Mouse (Mus musculus) heart, embryonic 13.5 days (tissue): ENCODE measurements around the gene Nme1. TPM values are rescaled to one million over a fixed set of nuclear protein-coding genes. Genes with fewer than 3 reads are reported as not detected.
A peak's percentile ranks its signal among the peaks of the same experiment; 100 is the strongest.

Experiments
- ATAC-seq: fragments of 200-750 bp; cut with Nextera tagmentation; 2 replicates; pipeline ENCODE4 v1.8.0; 2017; ENCODE audit warnings: moderate TSS enrichment; ENCODE audit not compliant: insufficient number of reproducible peaks, low FRiP score, low TSS enrichment; ENCODE audit errors: extremely low read depth
- H3K27ac ChIP-seq: fragments of 300-500 bp; sonication (generic); replicated peaks from 2 replicates; pipeline ENCODE4 v1.5.1; 2015; ENCODE audit warnings: moderate library complexity, mild to moderate bottlenecking, inconsistent platforms
- H3K27me3 ChIP-seq: fragments of 300-500 bp; sonication (generic); replicated peaks from 2 replicates; pipeline ENCODE4 v1.6.1; 2015; ENCODE audit warnings: mild to moderate bottlenecking, inconsistent platforms
- H3K36me3 ChIP-seq: fragments of 300-500 bp; sonication (generic); 2 replicates; pipeline ENCODE4 v1.6.1; 2015; ENCODE audit warnings: mild to moderate bottlenecking, inconsistent platforms
- H3K4me1 ChIP-seq: fragments of 300-500 bp; sonication (generic); 2 replicates; pipeline ENCODE4 v1.6.1; 2015; ENCODE audit warnings: inconsistent platforms
- H3K4me2 ChIP-seq: fragments of 300-500 bp; sonication (generic); 2 replicates; pipeline ENCODE4 v1.6.1; 2015; ENCODE audit warnings: inconsistent platforms, mild to moderate bottlenecking, moderate library complexity
- H3K4me3 ChIP-seq: fragments of 300-500 bp; sonication (generic); 2 replicates; pipeline ENCODE4 v1.5.1; 2015; ENCODE audit warnings: moderate library complexity, mild to moderate bottlenecking, inconsistent platforms
- H3K9ac ChIP-seq: fragments of 300-500 bp; sonication (generic); 2 replicates; pipeline ENCODE4 v1.6.1; 2015; ENCODE audit warnings: inconsistent platforms, mild to moderate bottlenecking, moderate library complexity
- H3K9me3 ChIP-seq: fragments of 300-500 bp; sonication (generic); 2 replicates; pipeline ENCODE4 v1.6.1; 2016; ENCODE audit warnings: inconsistent platforms
- WGBS: fragments of 180-500 bp; shearing (Covaris S2); methylation state at CpG from one replicate; pipeline ENCODE4 v1.1.7; 2015; ENCODE audit warnings: mixed read lengths; 5-methylcytosine and 5-hydroxymethylcytosine counted together
- polyA plus RNA-seq: library from polyadenylated mRNA; unstranded; fragments of >200 nt; fragmentation: Nextera tagmentation; extraction: Ambion mirVana; gene quantifications from 2 replicates; pipeline ENCODE4 v1.2.1, GENCODE M21; 2015

The Nme1 gene
- polyA plus RNA-seq = 112 and 120 TPM in 2 replicates

DNA sequence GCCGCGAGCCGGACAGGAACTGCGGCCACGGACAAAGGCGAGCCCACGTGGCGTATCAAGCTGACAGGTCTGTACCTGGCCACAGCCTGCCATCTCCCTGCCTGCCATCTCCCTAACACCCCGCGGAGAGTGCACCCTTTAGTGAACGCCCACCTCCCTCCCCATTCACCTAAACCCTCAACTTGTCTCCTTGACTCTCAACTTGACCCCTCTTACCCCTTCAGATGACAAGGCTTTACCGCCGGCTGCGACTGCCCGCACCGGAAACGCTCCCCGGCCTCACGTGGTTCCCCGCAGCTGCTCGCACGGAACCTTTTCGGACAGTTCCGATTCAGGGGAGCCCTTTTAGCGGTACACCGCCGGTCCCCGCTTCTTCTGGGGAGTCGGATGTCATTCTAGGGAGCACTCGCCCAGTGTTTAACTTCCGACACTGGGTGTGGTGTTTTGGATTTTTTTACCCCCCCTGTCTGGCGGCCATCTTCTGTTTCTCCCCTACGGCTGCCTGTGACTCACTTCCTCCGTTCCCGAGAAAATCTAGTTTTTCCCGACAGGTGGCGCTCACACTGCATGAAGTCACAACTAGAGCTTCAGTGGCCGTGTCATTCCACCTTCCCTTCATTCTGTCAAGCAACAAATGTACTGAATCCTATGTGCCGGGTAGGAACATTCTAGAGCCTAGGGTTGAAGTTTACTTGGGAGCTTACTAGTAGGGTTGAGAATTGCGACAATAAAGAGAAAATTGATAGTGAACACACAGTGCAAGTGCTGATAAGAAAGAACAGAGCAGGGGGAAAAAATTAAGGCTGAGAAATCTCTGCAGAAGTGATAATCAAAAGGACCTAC, at the start of gene Nme1, which contains the start of gene Gm20390:
Gene Nme1, minus strand, starts transcription at position 517 of the 843 bp plus-strand sequence.
Gene Gm20390, minus strand, starts transcription at position 289 of the 843 bp plus-strand sequence.
- ATAC-seq = peak; percentile 89
- WGBS = under 1% methylated on average over 40 of the region's 40 CpGs
- Histone ChIP-seq H3K27ac (peak within 1 kb of the TSS; percentile 80), H3K4me3 (peak within 1 kb of the TSS; percentile 72), H3K9ac (peak within 1 kb of the TSS; percentile 83), H3K4me2 (peak within 1 kb of the TSS; percentile 89), H3K9me3 (no peaks in the 10 kb centered on the region), H3K27me3 (no peaks in the 10 kb centered on the region), H3K4me1 (peaks cover 21% of the 10 kb centered on the region), H3K36me3 (peaks cover 31% of the 10 kb centered on the region)

- 90% methylated on average over 2 of the region's 2 CpGs for WGBS
Observed at GRCm38 (mm10) chr11:94003346-94003745, 35.0 kb upstream of the Nme1 start.

DNA sequence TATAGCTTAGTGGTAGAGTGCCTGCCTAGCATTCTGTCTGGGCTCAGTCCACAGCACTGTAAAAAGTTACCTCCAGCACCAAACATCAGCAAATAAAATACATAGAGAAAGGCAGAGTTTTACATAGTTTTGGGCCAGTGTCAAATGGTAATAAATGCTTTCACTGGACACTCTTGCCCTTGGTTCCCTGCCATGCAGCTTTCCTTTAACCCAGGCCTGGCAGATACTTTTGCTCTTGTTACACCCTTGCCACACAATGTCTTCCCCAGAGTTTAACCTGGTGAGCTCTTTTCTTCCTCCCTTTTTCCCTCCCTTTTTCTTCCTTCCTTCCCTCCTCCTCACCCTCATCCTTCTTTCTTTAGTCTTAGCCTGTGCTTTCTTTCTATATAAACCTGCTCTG, 31.0 kb upstream of the Nme1 start:
- Histone ChIP-seq H3K9me3 (no peaks in the 10 kb centered on the region), H3K4me3 (no peak overlapping the region), H3K27me3 (no peaks in the 10 kb centered on the region), H3K27ac (no peak overlapping the region), H3K4me2 (no peak overlapping the region), H3K36me3 (peaks cover 8% of the 10 kb centered on the region; the same call in 1 of the 2 replicates), H3K4me1 (peaks cover 35% of the 10 kb centered on the region), H3K9ac (no peak overlapping the region)
- no peak for ATAC-seq

More at GRCm38 (mm10) chr11:94003346-94003745, 35.0 kb upstream of the Nme1 start:
- H3K27ac ChIP-seq = no peak overlapping the region
- no peak for ATAC-seq
- no peak overlapping the region for H3K4me2 ChIP-seq
- H3K4me3 ChIP-seq = no peak overlapping the region
- H3K9ac ChIP-seq = no peak overlapping the region
- H3K9me3 ChIP-seq = no peaks in the 10 kb centered on the region
- peaks cover 8% of the 10 kb centered on the region; the same call in 1 of the 2 replicates for H3K36me3 ChIP-seq
- peaks cover 13% of the 10 kb centered on the region for H3K4me1 ChIP-seq
- H3K27me3 ChIP-seq = no peaks in the 10 kb centered on the region

DNA sequence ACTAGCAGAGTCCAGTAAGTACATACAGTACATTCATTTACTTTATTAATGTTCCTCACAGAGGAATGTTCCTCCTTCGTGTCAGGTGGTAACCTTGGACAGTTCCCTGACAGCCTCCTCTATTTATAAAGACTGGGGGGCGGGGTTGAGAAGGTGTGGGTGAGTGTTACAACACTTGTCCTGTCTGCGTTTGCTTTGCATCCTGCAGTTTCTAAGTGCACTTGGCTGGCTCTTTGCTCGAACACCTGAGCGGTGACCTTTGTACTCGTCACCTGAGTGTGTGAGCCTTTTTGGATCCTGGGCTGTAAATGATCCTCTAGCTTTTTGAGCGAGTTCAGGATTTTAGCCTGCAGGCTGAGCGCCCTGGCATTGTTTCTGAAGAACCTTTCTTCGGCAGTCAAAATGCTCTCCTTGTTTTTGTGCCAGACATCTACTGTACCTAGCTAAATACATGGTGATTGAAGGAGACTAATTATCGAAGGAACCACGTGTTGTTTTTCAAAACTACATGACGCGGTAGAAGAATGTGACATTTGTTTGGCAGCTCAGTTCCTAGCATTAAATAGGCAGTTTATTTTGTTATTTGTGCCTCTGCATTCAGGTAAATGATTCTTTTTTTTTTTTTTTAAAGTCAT, 28.9 kb upstream of the Nme1 start:
- H3K9ac ChIP-seq = peak overlapping the region; percentile 96
- H3K36me3 ChIP-seq = 0 out of 2 replicates have a peak, but pooled peaks cover 3% of the 10 kb centered on the region
- WGBS = 30% methylated on average over 13 of the region's 13 CpGs

DNA sequence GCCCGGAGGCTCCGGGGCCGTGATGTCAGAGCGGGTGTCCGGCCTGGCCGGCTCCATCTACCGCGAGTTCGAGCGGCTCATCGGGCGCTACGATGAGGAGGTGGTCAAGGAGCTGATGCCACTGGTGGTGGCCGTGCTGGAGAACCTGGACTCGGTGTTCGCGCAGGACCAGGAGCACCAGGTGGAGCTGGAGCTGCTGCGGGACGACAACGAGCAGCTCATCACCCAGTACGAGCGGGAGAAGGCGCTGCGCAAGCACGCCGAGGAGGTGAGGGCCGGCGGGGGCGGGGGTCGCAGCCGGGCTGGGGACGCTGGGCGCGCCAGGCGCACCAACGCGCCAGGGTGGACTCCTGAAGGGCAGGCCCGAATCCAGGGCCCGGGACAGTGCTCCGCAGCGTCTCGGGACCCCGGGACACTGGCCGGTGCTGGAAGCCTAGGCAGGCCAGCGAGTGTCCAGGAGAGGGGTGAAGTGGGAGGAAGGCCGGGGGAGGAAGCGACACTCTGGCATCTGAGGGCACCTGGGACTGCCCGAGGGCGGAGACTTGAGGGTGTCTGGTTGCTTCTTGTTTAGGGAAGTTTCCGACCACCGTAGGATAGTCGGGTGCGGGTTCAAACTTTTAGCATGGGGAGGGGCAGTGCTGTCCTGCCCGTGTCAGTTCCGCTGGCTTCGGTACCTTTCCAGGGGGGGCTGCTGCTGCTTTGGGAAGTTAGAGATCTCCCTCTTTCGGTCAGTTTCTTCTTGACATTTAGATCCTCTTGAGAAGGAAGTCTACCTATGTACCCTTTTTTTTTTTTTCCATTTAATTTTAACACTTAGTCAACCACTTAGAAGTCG, 28.2 kb upstream of the Nme1 start:
- peak overlapping the region; percentile 89 for H3K4me2 ChIP-seq
- H3K4me1 ChIP-seq = peaks cover 39% of the 10 kb centered on the region
- WGBS = under 1% methylated on average over 58 of the region's 58 CpGs
- H3K4me3 ChIP-seq = peak overlapping the region; percentile 92
- peak overlapping the region; percentile 100 for H3K27ac ChIP-seq
- no peaks in the 10 kb centered on the region for H3K9me3 ChIP-seq
- peak; percentile 6; the same call in 1 of the 2 replicates for ATAC-seq
- H3K27me3 ChIP-seq = no peaks in the 10 kb centered on the region
- H3K9ac ChIP-seq = peak overlapping the region; percentile 96
- H3K36me3 ChIP-seq = 0 out of 2 replicates have a peak, but pooled peaks cover 3% of the 10 kb centered on the region

More for the DNA sequence above, 28.9 kb upstream of the Nme1 start:
- peak overlapping the region; percentile 92 for H3K4me3 ChIP-seq
- no peaks in the 10 kb centered on the region for H3K27me3 ChIP-seq
- H3K4me1 ChIP-seq = peaks cover 39% of the 10 kb centered on the region
- peak overlapping the region; percentile 100 for H3K27ac ChIP-seq
- no peaks in the 10 kb centered on the region for H3K9me3 ChIP-seq
- ATAC-seq = no peak
- H3K4me2 ChIP-seq = peak overlapping the region; percentile 89

- Histone ChIP-seq H3K9ac (peak within 1 kb of the TSS; percentile 96), H3K36me3 (0 out of 2 replicates have a peak, but pooled peaks cover 3% of the 10 kb centered on the region), H3K4me1 (peaks cover 39% of the 10 kb centered on the region), H3K4me2 (peak within 1 kb of the TSS; percentile 89), H3K4me3 (peak within 1 kb of the TSS; percentile 92), H3K27ac (peak within 1 kb of the TSS; percentile 100), H3K9me3 (no peaks in the 10 kb centered on the region), H3K27me3 (no peaks in the 10 kb centered on the region)
- WGBS = 0% methylated on average over 67 of the region's 70 CpGs
- peak; percentile 90 for ATAC-seq
Observed at GRCm38 (mm10) chr11:93995720-93996305, 27.5 kb upstream of the Nme1 start, which contains the start of gene Spag9. Gene Spag9 (plus strand): TSS chr11:93996091.

DNA sequence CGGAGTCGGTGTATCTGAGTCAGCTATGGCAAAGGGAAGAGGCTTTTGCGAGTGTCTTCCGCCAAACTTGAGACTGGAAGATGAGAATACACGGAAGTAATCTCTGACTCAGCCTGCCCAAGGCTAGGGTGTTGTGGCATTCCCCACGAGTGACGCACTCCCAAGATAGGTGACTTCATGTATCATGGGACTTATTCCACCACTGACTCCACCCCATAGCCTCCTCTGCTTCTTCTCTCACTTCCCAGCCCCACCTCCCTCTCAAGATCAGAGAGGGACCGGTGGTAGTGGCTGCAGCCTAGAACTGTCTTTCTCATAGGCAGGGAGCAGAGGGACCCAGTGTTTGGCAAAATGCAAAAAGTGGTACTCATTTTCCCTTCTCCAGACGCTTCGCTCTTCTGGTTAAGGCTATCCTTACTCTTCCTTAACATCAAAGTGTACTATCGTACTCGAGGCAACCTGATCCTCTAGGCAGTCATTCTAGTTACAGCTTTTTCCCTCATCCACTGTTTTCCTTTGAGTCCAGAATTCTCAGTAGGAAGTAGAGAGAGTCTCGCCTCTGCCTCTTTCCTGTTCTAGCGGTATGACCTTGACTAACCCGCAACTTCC, 26.9 kb upstream of the Nme1 start:
- Histone ChIP-seq H3K4me3 (peak overlapping the region; percentile 92), H3K4me2 (peak overlapping the region; percentile 89), H3K27ac (peak overlapping the region; percentile 100), H3K36me3 (0 out of 2 replicates have a peak, but pooled peaks cover 3% of the 10 kb centered on the region), H3K27me3 (no peaks in the 10 kb centered on the region), H3K4me1 (peaks cover 39% of the 10 kb centered on the region), H3K9me3 (no peaks in the 10 kb centered on the region), H3K9ac (peak overlapping the region; percentile 88)
- WGBS = 4% methylated on average over 15 of the region's 15 CpGs
- ATAC-seq = peak; percentile 53

- Histone ChIP-seq H3K4me1 (peaks cover 40% of the 10 kb centered on the region), H3K4me3 (peak overlapping the region; percentile 92), H3K36me3 (0 out of 2 replicates have a peak, but pooled peaks cover 3% of the 10 kb centered on the region), H3K27me3 (no peaks in the 10 kb centered on the region), H3K9me3 (no peaks in the 10 kb centered on the region), H3K27ac (peak overlapping the region; percentile 100), H3K4me2 (peak overlapping the region; percentile 89), H3K9ac (peak overlapping the region; percentile 88)
- WGBS = 44% methylated on average over 5 of the region's 5 CpGs
- no peak for ATAC-seq
Observed at GRCm38 (mm10) chr11:93994531-93994930, 26.2 kb upstream of the Nme1 start.

DNA sequence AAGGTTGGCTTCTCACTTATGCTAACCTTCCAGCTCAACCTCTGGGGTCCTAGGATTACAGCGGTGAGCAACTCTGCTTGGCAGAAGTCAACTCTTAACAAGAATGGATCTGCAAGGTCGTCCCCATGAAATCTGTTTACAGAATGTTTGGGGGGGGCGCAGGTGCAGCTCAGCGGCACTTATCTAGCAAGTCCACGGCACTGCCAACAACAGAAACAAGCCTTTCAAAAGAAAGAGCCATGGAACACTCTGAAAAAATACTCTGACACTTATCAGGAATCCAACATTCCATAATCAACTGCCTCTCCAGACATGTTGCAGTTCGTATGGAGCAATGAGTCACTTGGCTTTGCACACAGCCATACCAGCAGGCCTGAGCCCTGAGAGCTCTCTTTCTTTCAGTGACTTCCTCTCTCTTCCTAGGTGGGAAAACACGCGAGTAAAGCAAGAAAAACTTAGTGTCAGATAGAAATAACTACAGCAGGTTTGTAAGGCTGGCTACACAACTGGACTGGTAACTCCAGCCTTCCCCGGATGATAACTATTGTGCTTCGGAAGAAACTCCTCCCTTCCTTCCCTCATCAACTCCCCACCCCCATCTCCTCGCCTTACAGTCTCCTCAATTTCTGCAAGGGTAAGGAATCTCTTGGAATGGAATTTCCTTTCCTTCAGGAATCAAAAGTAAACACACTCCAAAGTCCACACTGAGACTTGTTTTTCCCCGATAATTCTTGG, 20.2 kb upstream of the Nme1 start:
- Histone ChIP-seq H3K27ac (peak overlapping the region; percentile 96), H3K4me1 (peaks cover 31% of the 10 kb centered on the region), H3K9ac (peak overlapping the region; percentile 5), H3K36me3 (no peaks in the 10 kb centered on the region), H3K27me3 (no peaks in the 10 kb centered on the region), H3K9me3 (no peaks in the 10 kb centered on the region), H3K4me2 (peak overlapping the region; percentile 48), H3K4me3 (no peak overlapping the region)
- ATAC-seq = peak; percentile 37; the same call in 1 of the 2 replicates
- 42% methylated on average over 12 of the region's 12 CpGs for WGBS
